Mouse (Mus musculus): ENCODE results near the gene Cacna2d2.
A peak's percentile ranks its signal among the peaks of the same experiment; 100 is the strongest.

The Cacna2d2 gene

DNA sequence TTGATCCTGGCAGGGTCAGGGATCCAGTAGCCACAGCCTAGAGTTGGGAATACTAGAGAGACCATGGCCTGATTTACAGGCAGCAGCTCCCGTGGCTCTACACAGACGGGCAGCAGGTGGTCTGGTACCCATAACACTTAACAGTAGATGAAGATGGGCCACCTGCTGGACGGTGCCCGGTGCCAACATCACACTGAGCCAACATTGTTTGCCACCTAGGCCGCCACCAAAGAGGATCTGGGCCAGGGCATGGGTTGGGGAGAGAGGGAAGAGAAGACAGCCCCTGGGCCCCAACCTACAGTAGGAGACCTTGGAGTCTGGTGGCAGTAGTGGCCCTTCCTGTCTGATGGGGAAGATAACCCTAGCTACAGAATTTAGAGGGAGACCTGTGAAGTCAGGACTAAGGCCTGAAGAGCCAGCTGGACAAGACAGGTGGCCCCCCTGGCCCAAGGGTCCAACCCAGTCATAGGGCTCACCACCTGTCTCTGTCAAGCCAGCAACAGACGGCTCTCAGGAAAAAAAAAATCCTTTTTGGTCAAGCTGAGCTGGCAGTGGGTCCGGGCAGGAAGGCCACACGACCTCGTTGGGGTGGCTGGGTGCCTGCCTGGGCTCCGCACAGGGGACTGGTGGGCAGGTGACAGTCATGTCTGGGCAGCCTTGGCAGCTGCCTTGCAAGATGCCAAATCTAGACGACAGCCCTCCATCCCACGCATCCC lies 102.9 kb downstream of the Cacna2d2 start:
- DNase-seq (ENCODE audit: low spot score), result no peak

DNA sequence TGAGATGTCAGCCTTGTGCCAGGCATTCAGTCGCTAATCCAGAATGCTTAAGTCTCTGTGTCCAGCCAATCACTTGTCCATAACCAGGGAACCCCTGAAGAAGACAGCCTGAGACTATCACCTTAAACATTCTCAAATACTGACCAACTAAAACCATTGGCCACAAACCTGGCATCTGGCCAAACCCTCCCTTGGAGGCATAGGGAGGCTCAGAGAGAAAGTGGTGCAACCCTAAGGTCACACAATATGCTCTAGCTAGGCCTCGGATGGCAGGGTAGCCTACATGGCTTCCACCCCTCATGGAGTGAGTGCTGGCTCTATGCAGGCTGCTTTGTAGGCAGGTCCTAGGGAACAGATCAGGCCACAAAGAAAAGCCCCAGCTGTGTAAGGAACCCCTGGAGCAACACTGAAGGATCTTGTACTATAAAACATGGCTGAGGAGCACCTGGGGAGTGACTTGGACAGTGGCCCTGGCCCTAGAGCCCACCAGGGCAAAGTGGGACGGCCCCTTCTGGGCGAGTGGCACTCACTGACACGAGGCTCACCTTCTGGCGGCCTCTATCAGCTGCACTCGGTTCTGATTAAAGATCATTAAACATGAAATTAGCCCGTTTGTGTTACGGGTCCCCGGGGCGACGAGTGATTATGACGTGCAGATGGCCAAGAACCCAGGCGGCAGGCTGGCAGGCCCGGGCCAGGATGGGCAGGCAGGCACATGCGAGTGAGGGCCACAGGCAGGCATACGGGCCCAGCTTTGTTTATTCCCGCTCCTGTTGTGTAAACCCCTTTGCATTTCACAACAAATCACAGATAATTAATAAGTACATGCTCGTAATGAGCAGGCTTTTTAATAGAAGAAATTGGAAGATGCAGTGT lies 105.5 kb downstream of the Cacna2d2 start:
- no peak for DNase-seq (ENCODE audit: low spot score)

DNA sequence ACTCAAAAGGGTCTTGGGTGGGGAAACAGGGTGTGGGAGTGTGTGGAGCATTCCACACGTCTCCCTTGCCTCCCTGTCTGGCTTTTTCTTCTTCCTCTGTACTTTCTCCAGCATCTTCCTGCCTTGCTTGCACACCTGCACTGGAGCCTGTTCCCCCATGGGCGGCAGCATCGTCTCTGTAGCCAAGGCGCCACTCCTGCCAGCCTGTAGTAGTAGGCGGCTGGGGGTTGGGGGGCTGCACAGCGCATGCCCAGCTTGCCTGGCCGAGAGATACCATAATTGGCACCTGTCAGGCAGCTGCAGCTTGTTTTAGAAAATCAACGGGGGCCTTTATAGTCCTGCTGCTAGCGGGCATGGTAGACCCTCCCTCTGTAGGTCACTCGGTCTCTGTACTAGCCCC lies 108.9 kb downstream of the Cacna2d2 start:
- no peak for DNase-seq (ENCODE audit: low spot score)

DNA sequence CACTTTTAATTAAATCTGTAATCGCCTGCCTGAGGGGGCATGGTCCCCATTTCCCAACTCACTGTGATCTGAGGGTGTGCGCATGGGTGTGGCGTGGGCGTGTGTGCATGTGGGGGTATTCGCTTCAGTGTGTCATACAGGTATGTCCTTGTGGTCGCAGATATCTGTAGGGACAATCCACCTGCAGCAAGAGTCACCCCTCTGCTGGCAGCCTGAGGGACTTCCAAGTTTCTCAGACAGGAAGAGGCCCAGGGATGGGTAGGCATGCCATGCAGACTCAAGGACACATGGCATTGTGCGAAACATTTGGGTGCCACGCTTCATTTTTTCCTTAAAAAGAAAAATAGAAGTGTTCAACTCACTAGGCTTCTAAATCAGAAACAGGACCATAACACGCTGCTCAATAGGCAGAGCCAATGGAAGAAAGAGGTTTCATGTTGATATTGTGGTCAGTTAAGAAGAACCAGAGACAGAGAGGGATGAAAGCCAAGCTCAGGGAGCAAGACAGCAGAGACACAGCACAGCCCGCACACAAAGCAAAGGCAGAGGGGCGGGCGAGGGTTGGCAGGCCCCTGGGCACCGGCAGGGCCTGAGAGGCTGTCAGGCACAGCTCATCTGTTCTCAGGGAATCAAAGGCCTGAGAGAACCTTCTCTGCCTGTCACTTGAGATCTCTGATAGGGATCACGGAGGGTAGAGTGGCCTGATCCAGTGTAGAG lies 111.1 kb downstream of the Cacna2d2 start:
- no peak for DNase-seq (ENCODE audit: low spot score)

DNA sequence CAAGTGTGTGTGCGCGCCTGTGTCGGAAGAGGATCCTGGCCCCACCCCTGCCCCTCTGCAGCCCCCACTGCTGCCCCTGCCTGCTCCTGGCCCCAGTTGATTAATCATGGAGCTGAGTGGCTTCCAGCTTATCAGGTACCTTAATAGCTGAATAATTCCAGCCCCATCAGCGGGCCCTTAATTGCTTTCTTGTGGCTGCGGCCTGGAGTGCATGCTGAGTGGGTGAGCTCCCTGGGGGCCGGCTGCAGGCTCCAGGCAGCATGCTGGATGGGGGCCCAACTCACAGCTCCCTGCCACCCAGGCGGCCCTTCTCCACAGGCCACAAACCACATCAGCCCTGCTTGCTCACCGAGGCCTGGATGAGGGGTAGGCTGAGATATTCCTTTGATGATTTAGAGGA lies 112.0 kb downstream of the Cacna2d2 start:
- DNase-seq (ENCODE audit: low spot score), result no peak

DNA sequence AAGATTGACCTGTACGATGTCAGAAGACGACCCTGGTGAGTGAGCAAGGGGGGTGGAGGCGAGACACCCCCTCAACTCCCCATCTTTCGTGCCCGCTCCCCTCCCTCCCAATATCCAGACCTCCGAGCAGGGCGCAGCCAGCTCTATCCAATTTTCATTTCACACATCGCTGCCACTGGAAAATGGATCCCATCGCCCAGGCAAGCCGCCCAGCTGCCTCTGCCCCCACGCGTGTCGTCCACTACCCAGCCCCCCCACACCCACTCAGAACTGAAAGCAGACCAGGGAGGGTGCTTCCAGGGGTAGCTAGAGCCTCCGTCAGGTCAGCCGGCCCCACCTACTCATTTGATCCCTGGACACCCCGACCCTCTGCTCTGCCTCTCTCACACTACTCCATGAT lies 112.9 kb downstream of the Cacna2d2 start:
- no peak for DNase-seq (ENCODE audit: low spot score)

DNA sequence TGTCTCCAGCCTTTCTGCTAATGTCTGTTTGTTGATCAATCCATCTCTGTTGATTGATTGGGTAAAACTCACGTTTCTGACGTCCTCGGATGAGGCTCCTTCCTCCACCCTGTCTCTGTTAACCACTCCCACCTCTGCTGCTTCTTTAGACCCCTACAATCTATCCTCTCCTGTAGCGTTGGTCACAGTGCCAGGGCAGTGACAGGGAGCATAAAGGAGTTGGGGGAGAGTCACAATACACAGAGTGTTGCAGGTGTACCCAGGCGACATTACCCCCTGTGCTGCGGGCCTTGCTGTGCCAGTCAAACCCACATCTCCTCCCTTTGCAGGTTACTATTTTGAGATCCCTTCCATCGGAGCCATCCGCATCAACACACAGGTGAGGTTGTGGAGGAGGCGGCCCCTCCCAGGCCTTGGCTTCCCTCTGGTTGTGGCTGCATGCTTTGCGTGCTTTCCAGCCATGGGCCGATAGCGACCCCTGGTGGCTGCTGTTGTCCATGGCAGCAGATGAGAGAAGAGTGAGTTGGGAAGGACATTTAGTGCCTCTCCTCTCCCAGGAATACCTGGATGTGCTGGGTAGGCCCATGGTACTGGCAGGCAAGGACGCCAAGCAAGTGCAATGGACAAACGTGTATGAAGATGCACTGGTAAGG lies 115.0 kb downstream of the Cacna2d2 start:
- DNase-seq (ENCODE audit: low spot score), result peak; percentile 83

DNA sequence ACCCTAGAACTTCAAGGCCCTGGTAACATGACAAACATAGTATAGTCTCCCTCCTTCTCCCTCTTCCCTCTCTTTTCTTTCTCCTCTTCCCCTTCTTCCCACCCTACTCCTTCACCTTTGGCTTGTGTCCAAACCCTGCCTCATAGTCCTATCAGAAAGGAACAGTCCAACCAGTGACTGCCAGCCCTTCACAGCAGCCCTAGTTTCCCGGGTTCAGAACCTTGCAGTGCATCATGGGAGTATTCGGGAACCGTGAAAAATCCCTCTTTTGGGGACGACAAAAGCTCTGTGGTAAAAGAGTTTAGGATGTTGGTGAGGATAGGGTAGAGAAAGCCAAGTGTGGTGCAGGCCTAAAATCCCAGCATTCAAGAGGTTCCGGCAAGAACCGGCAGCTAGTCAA lies 120.9 kb downstream of the Cacna2d2 start:
- no peak for DNase-seq (ENCODE audit: low spot score)

DNA sequence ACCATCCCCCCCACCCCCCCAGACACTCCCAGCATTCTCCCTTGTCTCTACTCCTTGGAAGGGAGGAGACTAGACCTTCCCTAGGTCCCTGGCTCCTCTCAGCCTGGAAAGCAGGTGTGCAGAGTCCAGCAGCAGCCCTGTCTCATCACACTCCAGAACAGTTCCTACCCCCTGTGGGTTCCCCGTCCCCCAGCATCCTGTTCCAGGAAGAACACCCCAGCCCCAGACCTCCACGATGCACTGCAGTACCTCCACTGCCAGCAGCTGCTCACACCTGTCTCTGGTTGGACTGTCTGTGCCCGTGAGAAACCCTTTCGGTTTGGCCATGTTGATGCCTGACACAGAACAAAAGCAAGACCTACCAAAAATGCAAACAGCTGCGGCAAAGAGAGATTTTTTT lies 121.8 kb downstream of the Cacna2d2 start:
- DNase-seq (ENCODE audit: low spot score), result no peak

DNA sequence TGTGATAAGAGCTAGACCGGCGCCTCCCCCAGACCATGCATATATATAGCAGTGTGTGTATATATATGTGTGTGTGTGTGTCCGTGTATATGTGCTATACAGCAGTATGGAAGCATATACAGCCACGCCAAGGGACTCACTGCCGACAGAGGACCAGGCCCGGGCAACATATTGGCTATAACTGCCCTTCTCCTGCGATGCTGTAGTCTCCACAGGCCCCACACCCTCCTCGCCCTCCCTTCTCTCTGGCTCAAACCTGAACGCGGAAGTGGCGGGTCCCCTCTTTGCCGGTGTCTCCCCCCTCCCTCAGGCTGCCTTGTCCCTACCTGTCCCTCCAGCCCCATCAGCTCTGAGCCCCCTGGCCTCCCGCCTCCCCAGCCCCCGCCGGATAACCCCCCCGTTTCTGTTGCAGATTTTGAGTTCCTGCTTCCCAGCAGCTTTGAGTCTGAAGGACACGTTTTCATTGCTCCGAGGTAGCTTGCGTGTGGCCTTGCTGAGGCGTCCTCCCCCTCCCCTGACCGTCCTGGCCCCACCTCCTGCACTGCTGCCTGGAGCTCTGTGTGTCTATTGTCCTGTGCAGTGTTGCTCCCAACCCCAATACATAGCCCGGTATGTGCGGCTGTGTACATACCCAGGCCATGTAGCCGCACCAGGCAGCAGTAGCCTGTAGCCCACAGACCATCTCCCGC lies 122.4 kb downstream of the Cacna2d2 start:
- peak; percentile 63 for DNase-seq (ENCODE audit: low spot score)

DNA sequence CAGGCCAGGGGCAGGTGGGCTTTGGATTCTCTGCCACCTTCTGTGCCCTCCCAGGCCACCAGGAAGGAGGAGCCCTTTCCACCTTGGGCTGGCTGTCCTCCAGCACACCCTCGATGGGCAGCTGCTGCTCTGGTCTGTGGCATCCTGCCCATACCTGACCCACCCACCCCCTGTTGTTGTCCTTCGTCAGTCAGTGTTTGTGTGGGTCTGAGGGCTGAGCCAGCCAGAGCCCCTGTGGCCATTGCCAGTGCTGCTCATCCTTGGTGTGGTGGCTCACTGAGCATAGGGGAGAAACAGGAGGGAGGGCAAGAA lies 122.9 kb downstream of the Cacna2d2 start:
- DNase-seq (ENCODE audit: low spot score), result peak; percentile 42

DNA sequence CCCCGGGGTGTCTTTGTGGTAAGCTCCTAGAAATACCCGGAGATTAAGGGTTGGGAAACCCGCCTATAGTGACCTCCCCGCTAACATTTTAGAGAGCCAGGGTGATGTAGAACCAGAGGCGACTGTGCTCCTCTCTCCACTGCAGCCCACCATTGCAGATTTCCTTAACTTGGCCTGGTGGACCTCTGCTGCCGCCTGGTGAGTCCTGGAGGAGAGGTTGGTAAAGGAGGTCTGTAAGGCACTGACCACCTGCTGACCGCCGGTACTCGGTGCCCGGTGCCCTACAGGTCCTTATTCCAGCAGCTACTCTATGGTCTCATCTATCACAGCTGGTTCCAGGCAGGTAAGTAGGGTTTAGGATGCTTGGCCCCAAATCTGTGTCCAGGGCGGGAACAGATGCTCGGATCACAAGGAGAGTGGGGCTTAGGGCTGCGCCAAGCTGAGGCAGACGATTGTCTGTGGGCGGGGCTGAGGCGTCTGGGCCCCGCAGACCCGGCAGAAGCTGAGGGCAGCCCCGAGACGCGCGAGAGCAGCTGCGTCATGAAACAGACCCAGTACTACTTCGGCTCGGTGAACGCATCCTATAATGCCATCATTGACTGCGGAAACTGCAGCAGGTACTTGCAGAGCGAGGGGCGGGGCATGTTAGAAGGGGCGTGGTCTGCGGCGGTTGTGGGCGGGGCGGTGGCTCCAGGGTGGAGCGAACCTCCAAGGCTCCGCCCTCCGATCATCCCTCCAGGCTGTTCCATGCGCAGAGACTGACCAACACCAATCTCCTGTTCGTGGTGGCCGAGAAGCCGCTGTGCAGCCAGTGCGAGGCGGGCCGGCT lies 127.0 kb downstream of the Cacna2d2 start:
- DNase-seq (ENCODE audit: low spot score), result peak; percentile 81

DNA sequence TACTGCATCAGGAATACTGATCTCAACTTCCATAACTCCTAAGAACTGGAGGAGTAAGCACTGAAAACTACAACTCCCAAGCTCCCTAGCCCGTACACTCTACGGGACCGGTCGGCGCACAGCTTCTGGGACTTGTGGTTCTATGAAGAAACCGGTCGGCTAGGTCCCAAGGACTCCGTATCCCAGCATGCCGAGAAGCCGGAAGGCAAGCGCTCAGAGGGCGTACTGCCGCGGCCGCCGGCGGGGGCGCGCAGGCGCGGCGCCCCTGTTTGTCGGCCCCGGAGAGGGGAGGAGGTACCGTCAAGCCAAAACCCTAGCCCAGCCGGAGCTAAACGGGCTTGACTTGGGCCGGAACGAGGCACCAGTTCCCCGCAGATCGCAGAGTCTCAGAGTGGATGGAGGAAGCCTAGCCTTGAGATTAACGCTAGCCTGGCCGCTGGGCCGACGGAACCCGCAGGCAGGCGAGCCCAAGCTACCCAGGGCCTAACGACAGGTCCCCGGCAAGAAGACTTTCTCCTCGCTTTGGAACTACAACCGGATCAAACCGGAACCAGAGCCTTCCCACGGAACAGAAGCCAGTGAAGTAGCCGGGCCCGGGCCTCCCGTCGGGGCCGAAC lies 134.5 kb downstream of the Cacna2d2 start, which contains the start of gene Tmem115:
Gene Tmem115, plus strand, starts transcription at position 155 of the 617 bp plus-strand sequence.
- DNase-seq (ENCODE audit: low spot score), result peak; percentile 90

DNA sequence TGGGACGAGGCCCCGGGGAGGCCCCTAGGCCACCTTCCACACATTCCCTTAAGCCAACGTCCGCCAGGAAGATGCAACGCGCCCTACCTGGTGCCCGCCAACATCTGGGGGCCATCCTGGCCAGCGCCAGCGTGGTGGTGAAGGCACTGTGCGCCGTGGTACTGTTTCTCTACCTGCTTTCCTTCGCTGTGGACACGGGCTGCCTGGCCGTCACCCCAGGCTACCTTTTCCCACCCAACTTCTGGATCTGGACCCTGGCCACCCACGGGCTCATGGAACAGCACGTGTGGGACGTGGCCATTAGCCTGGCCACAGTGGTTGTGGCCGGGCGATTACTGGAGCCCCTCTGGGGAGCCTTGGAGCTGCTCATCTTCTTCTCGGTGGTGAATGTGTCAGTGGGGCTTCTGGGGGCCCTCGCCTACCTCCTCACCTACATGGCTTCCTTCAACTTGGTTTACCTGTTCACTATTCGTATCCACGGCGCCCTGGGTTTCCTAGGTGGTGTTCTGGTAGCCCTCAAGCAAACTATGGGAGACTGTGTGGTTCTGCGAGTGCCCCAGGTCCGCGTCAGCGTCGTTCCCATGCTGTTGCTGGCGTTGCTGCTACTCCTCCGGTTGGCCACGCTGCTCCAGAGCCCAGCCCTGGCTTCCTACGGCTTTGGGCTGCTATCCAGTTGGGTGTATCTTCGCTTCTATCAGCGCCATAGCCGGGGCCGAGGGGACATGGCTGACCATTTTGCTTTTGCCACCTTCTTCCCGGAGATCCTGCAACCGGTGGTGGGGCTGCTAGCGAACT lies 135.2 kb downstream of the Cacna2d2 start:
- no peak for DNase-seq (ENCODE audit: low spot score)

DNA sequence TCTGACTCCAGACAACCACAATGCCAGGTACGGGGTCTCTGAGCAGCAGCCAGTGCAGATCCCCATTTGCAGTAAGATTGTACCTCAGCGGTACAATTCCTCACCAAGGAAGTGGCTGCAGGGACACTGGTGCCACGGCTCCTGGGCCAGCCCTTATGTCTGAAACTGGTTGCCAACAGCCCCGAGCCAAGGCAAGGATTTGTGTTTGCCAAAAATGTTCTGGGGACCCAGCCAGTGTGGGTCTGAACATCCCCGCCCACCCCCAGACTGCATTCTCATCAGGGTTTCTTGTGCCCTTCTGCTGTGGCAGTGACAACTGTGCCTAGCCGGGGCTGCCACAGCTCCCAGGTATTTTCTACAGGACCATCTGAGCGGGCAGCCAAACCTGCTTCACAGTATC lies 138.8 kb downstream of the Cacna2d2 start:
- DNase-seq (ENCODE audit: low spot score), result no peak

DNA sequence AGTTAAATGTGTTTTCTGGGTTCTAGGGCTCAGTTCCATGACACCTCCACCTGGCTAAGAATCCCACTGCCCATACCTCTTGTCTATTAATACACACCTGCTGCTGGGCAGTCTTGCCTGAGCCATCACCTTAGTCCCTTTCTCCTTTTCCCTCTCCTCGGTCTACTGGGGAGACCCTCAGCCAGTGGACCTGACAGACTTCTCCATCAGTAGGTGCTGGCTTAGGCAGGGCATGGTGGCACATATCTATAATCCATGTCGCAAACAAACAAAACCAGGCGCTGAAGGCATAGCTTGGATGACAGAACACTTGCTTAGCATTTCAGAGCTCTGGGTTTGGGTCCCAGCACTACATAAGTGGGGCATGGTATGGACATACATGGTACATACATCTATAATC lies 139.3 kb downstream of the Cacna2d2 start:
- DNase-seq (ENCODE audit: low spot score), result no peak

DNA sequence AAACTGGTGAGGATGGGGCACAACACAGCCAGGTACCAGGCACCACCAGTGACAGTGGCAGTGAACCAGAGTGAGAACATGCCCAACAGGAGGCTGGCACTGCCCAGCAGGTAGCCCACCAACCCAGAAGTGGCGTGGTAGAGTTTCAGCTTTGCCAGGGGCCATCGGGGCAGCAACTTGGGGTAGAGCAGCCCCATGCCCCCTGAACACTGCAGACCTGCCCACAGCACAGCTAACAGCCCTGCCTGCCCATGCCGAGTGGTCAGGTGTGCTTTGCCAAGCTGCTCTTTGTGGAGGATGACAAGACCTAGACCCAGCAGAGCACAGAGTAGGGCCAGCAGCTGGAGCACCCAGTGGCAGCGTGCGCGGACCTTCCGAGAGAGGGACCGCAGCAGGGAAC lies 140.5 kb downstream of the Cacna2d2 start:
- DNase-seq (ENCODE audit: low spot score), result no peak

DNA sequence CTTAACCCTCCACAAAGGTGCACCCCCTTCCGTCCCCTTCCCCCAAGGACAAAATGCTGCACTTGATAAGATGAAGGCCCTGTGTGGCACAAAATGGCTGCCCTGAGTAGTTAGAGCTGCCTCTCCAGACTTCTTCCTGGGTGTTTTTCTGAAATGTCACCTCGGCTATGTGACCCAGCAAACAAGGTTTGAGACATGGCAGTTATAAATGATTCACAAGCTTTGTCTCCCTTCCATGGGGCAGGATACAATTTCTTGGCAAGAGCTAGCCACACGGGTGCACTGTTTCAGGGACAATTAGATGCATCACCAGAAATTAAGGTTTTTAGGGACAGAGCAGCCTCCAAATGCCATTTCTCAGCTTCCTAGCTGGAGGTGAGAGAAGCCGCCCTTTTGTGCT lies 141.0 kb downstream of the Cacna2d2 start:
- DNase-seq (ENCODE audit: low spot score), result no peak

DNA sequence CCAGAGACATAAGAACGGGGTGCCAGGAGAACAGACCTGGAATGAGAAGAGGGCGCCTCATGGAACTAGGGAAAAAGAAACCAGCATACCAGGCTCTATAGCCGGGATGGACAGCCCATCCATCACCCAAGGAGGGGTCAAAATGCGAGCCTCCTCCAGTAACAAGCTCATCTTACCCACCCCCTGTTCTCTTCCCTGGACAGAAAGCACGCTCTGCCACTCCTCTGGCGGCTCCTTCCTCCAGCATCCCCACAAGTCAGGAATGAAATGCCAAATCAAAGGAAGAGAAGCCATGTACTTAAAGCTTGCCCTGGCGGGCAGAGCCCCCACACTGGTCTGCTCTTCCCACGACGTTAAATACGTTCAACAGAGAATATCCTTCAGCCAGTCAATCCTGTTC lies 141.6 kb downstream of the Cacna2d2 start:
- DNase-seq (ENCODE audit: low spot score), result no peak
